Mouse (Mus musculus) layer of hippocampus, adult 18-20 months (tissue): ENCODE data around the gene Ndnf. TPM values are rescaled to one million over a fixed set of nuclear protein-coding genes. Genes with fewer than 3 reads are reported as not detected.

Experiments
- DNase-seq, 2 experiments: peaks; one replicate each; pipeline ENCODE4 v3.0.0; 2022; ENCODE audit warnings: low spot score in 2 of 2
- total RNA-seq, 2 experiments: library from RNA; stranded (reverse); gene quantifications; 2 replicates each; pipeline ENCODE4 v1.2.3; 2021

Gene Ndnf
- total RNA-seq, 2 experiments from 2014 or later: 13.4 to 14.7 TPM

DNA sequence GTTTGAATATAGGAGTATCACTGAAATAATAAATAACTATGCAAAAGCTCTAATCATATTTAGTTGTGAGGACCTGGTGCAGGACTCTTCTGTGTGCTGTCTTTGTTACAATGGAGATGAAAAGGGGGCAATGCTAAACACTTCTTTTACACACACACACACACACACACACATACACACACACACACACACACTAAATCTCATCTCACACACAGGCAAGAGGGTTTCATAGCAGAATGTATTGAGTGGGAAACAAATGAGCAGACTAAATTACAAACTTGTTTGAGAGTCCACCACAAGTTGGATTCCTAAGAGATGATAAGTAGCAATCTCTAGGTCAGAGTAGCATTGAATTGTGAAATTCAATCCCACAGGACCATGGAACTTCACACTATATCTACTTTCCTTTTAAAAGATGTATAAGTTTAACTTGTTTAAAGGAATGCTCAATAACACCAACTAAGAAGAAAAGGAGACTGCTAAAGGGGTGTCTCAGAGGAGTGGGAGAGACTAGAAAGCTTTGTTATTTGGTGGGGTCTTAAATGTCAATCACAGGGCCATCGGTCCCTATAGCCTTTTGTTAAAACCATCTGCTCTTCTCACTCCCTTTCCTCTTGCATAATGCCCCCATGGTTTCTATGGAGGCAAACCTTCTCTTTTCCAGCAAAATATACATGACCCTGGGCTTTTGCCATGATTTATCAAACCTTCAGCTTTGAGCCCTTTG, 71.9 kb downstream of the Ndnf start:
- DNase-seq: no peak

GRCm38 (mm10) chr6:65743871-65744202, 72.4 kb downstream of the Ndnf start:
- DNase-seq: no peak

DNA sequence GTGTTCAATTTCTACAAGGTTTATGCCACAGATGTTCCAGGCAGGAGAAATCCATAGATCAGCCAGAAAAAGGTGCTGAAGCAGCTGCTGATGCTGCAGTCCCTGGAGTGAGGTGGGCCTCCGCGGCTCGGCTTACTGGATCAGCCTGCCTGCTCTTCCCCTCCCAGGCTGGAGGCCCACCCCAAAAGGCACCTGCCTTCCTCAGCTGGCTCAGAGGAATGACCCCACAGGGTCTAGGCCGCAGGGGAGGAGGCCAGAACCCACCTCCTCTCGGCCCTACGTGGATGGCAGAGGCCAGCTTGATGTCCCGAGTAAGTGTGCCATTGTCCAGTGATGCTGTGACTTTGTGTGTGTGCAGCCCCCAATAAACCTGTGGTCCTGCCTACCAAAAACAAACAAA, 86.8 kb downstream of the Ndnf start:
- no peak for DNase-seq

- no peak for DNase-seq
Observed at GRCm38 (mm10) chr6:65759174-65759573, 87.8 kb downstream of the Ndnf start.

- no peak for DNase-seq
Observed at GRCm38 (mm10) chr6:65760073-65760472, 88.7 kb downstream of the Ndnf start.

Other genes starting within 250 kb of the Ndnf start
- gene Tnip3, start 146.3 kb upstream of the Ndnf start, total RNA-seq: not detected
- 10 to 100 TPM; 34.4 to 35.6 TPM for gene Prdm5, start 107.4 kb downstream of the Ndnf start, total RNA-seq